Mouse (Mus musculus) fat pad, adult 2 months (tissue): ENCODE results near the gene Ddx19a.
"Not testable (repeated sequence)": the region's sequence is repeated elsewhere in the genome, so short reads cannot be mapped to it uniquely, and the experiment has no call there.

Experiments used
- DNase-seq: peaks from one replicate; pipeline ENCODE4 v3.0.0-alpha.2; 2011; ENCODE audit warnings: low read depth, low spot score; ENCODE audit errors: extremely low read depth

Ddx19a gene

GRCm38 (mm10) chr8:110938882-110939589 lies 58.6 kb downstream of the Ddx19a start:
- DNase-seq = no peak

DNA sequence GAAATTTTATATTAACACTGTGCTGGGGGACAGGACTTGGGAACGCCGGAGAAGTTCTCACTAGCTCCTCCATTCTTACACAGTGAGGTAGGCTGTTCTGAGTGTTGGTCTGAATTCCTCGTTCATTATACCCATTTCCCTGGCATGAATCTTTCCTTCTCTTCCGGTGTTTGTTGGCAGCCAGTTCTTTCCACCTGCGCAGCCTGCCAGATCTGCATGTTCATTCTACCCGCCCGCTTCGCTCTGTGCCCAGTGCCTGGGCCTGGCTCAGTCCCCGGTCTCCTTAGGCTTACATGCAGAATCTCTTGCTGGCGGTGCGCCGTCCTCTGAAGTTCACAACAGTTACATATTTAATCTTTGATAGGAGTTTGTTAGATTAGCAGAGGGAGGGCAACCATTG lies 61.4 kb downstream of the Ddx19a start:
- no peak for DNase-seq

- DNase-seq = no peak
Observed at GRCm38 (mm10) chr8:110933272-110933671, 64.3 kb downstream of the Ddx19a start.

DNA sequence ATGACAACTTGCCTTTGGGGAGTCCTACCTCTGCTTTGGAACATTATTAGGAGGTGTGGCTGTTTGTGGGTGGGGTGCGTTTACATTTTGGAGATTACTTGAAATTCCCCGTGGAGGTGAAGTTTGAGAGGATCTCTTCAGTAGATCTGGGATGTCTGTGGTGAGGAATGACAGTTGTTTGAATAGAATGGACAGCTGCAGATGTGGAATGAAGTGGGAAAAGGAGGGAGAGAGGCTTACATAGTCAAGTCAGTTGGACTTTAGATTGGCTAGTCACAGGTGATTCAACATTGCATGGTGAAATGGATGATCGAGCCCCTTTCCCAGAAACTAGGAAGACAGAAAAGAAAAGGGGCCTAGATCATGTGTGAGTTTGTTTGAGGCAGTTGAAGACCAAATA lies 65.2 kb downstream of the Ddx19a start:
- no peak for DNase-seq

DNA sequence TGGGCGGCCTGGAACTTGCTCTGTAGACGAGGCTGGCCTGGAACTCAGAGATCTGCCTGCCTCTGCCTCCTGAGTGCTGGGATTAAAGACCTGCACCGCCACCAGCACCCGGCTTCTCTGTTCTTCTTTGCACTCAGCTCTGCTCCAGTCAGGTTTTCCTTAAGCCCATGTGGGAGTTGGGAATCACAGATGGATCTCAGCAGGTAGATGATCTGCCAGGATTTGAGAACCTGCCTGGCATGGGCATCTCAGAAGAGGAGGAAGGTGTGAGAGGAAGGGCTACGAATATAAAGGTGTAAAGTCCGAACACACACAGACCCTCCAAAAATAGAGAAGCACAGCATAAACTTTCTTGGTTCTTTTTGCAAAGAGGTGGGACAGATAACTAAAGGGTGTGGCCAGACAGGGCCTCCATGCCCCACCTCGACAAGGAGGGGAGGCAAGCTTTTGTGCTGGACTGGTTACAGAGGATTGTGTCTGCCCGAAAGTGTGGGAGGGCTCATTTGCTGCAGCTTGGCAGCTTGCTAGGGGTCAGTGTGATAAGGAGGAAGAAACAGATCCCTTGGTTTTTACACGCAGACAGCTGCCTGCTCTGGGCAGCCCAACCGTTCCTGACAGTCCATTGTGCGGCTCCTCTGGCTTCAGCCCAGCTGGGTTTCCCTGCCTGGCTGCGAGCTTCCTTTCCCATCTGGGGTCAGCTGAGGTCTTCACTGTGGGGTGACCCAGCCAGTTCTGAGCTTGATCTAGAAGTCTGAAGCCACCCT lies 66.2 kb downstream of the Ddx19a start:
- no peak for DNase-seq

- not testable (repeated sequence) for DNase-seq
Observed at GRCm38 (mm10) chr8:110929672-110930071, 67.9 kb downstream of the Ddx19a start.

DNA sequence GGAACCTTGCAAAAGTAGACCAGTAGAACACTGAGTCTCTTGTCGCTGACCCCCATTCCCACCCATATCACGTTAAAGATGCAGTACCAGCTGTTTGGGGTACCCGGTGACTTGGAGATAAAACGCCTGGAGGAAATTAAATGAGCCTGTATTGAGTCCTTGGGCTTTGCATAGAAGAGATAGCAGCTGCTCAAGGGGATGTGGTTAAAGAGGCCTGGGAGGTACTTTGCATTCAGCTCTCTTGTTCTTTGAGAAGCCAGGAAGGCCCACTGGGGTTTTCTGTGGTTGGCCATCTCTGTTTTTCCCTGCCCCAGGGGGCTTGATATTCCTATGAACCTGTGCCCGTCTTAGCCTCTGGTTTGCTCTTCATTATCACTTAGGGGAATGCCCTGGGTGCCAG lies 68.5 kb downstream of the Ddx19a start:
- DNase-seq = no peak

DNA sequence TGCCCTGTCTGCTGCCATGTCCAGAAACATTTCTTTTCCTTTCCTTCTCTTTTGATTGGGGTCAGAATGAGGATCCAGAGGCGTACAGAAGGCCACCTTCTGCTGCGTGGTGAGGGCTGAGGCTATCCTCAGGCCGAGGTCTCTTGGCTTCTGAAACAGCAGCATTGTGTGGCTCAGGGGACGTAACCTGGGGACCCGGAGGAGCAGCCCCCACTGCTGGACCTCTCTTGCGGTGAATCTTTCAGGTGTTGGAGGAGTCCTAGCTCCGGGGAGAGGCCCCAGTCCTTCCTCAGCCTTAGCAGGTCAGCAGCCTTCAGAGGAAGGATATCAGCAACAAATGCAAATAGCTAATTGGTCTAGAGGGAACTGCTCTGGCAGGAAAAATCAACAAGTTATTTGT lies 69.2 kb downstream of the Ddx19a start:
- no peak for DNase-seq

- no peak for DNase-seq
Observed at GRCm38 (mm10) chr8:110926690-110927089, 70.9 kb downstream of the Ddx19a start.

DNA sequence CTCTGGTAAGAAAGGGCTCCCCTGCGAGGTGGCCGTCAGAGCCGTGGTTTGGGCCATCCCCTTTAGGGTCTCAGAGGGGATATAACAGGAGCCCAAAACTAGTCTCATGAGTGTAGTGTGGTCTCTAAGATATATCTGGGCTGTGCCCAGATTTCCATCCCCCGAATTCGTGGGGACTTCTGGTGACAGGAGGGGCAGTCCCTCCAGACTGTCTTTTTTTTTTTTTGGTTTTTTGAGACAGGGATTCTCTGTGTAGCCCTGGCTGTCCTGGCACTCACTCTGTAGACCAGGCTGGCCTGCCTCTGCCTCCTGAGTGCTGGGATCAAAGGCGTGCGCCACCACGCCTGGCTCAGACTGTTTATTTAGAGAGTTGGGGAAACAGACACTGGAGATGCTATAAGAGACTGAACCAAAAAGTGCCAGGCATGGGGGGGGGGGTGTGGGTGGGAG lies 71.9 kb downstream of the Ddx19a start:
- no peak for DNase-seq
